Comparison of ENCODE assay signal across 16 mouse cellular contexts in genomic region chr16:79986746-79987145, GRCm38 (mm10).
"Had no signal": no experiment of that assay in that cellular context is flagged by ENCODE, and none has a peak within 500 bp of the region (broad histone marks: within the 10 kb centered on the region; RNA-seq: fewer than 3 reads in every experiment).

No protein-coding gene starts in this region.

- H3K4me1 ChIP-seq: neural tube, embryonic 13.5 days; neural tube, embryonic 15.5 days; stomach, embryonic 15.5 days had no signal

- H3K4me2 ChIP-seq: neural tube, embryonic 13.5 days; neural tube, embryonic 15.5 days; stomach, embryonic 15.5 days had no signal

- DNase-seq: retina, postnatal 1 day; right cerebral cortex, adult 18-20 months; right cerebral cortex, postnatal 14 days; right cerebral cortex, postnatal 25 days; right cerebral cortex, postnatal 4 days; spleen, adult 18-20 months; thymus, adult 18-20 months; thymus, adult 2 months; thymus, postnatal 14 days; thymus, postnatal 25 days; thymus, postnatal 36 days; thymus, postnatal 4 days had no signal

- H3K4me3 ChIP-seq: neural tube, embryonic 13.5 days; neural tube, embryonic 15.5 days; stomach, embryonic 15.5 days had no signal

- H3K27me3 ChIP-seq: neural tube, embryonic 13.5 days; neural tube, embryonic 15.5 days; stomach, embryonic 15.5 days had no signal

- H3K9me3 ChIP-seq: neural tube, embryonic 13.5 days; neural tube, embryonic 15.5 days; stomach, embryonic 15.5 days had no signal

- H3K27ac ChIP-seq: neural tube, embryonic 13.5 days; neural tube, embryonic 15.5 days; stomach, embryonic 15.5 days; stomach, postnatal 0 days had no signal

- H3K9ac ChIP-seq: neural tube, embryonic 13.5 days; neural tube, embryonic 15.5 days; stomach, embryonic 15.5 days had no signal

- H3K36me3 ChIP-seq: neural tube, embryonic 13.5 days; neural tube, embryonic 15.5 days; stomach, embryonic 15.5 days had no signal
